Mouse (Mus musculus) MN1 (cell line): ENCODE data around the gene Lrg1.

ENCODE experiments used
- DNase-seq: peaks from one replicate; pipeline ENCODE4 v3.0.0-alpha.2; 2016; ENCODE audit warnings: low spot score

The Lrg1 gene

DNA sequence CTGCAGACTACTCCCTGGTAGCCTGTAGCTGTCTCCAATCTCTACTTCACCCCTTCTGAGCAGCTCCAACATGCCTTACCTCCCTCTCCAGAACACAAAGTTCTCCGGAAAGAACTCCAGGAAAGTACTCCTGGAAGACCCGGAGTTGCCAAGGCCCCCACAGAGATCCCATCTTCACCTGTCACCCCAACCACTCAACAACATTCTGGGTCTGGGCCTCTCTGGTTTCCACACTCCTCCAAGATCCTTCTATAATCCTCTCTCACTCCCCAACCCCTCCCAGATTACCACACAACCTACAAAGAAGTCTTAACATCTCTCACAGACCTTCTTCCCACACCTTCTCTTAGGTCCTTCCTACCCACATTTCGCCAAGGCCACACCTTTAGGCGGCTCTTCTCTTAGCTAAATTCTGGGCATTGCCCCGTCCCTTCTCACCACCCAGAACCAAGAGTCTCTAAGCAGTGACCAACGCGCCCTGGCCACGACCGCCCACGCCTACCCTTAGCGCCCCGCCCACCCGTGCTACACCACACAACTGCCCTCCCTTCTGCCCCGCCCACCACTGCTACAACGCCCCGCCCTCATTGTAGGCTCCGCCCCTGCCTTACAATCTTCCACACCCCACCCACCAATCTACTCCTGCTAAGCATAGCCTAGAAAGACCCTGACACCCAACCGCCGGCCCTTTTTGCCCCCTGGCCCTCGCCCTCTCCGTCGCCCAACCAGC lies 47.5 kb downstream of the Lrg1 start:
- peak; percentile 92 for DNase-seq

DNA sequence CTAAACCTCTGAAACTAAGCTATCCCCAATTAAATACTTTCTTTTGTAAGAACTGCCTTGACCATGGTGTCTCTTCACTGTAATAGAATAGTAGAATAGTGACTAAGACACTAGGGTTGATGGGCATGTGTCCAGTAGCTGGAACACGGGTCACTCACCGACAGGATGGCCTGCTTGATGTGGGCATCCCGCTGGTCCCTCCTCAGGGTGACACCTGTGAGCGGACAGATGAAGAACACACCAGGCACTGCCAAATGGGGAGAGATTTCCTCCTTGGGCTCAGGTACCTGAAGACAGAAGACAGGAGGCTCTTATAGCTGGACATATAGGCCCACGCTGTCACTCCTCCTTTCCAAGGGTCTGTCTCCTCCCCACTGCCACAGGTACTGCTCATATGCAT lies 49.6 kb downstream of the Lrg1 start:
- DNase-seq = no peak

DNA sequence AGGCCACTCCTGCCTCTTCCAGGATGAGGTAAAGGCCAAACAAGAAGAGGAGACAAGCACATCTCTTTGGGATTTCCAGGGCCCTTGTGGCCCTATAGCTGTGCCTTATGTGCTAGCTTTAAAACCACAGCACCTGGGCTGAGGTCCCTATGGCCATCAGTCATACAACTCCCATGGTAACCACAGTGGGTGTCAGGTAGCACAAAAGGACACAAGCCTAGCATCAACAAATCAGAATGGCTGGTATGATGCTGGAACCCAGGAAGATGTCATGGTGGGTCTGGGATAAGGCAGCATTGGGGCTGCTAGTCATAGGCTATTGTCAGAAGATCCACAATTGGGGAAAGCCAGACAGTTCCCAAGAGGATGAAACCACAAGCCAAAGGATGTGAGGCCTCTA lies 50.7 kb downstream of the Lrg1 start:
- no peak for DNase-seq
